Mouse (Mus musculus): ENCODE results near the gene Kcnmb2.

Kcnmb2 gene

DNA sequence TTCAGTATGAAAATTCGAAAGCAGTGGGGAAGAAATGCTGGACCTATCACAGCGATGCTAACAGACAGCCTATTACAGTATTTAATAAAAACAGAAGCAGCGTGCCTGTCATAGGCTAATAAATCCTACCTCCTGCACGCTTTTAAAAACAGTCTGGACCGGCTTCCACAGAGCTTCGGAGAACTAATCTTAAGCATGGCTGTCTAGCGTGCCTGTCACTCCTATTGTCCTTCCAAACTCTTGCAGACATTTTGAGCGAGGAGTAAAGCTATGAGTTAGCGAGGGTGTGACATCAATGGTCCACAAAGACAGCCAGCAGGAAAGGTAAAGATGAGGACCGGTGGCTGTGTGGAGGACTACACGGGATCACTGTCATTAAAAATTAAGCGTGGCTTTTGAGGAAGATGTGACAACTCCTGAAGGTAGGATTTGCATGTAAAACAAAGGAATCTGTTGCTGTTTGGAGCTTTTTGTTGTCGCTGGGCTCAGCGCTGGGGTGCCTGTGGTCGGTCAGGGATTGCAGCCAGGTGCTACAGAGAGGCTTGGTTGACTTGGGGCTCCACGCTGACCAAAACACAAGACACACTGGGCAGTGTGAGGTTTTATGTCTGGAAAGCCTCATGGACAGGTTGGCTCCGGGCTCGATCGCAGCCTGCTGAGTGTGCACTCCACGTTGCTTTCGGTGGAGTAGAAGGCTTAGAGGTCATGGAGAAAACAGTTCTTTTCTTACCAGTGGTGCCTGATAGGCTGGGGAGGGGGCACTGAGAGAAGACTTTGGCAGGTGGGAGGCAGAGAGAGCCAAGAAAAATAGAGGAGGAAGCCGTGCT, at the start of gene Kcnmb2:
Kcnmb2 (plus strand) TSS at position 4 of the 827 bp plus-strand sequence.
- peak; percentile 76 for ATAC-seq (ENCODE audit: insufficient number of reproducible peaks, low FRiP score, low TSS enrichment)

DNA sequence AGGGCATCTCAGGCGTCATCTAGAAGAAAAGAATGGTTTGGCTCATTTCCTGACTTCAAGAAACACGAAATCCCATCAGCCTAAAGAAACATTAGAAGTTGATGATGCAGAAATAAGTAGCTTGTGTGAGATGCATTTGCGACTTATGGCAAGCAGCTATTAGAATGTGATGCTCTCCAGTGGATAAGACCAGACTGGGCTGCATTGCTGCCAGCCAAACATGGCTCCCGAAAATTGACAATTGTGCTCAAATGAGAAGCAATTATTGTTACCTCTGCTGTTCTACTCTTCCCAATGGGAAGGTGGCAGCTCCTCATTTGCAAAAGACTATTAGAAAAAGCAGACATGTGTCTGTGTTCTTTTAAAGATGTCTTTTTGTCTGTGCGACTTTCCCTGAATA, 38.8 kb upstream of the Kcnmb2 start:
- no peak for ATAC-seq (ENCODE audit: insufficient number of reproducible peaks, low FRiP score, low TSS enrichment)

DNA sequence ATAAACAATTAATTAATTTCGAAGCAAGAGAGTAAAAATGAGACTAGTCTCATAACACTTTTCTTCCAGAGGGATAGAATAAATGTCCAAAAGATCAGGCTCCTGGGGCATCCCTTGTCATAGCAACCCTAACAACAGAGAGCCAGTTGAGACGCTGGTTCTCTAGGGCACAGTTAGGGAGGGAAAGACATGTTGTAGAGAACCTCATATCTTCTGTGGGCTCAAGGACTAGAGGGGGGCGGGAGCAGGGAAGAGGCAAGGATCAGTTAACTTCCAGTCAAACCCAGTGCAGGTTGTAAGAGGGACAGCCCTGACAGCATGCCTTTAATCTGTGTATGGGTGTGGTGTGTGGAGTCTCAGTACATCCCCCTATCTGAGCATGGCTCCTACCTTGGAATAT, 38.2 kb upstream of the Kcnmb2 start:
- ATAC-seq (ENCODE audit: insufficient number of reproducible peaks, low FRiP score, low TSS enrichment) = no peak

DNA sequence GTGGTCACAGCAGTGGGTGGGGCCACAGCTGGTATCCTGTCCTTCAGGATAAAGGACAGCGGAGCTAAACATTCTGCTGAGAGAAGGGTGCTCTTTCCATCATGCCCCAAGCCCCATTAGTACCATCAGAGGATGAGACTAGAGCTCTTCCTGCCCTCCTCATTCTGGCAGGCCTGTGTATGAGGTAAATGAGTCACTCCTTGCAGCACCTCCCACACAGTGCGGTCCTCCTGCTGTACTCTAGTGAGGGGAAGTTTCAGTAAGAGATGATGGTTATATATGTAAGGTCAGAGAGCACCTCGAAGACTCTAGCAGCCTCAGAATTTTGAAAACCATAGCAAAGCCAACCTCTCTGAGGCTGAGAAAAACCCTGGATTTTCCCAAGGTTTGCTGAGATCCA, 30.8 kb upstream of the Kcnmb2 start:
- no peak for ATAC-seq (ENCODE audit: insufficient number of reproducible peaks, low FRiP score, low TSS enrichment)

DNA sequence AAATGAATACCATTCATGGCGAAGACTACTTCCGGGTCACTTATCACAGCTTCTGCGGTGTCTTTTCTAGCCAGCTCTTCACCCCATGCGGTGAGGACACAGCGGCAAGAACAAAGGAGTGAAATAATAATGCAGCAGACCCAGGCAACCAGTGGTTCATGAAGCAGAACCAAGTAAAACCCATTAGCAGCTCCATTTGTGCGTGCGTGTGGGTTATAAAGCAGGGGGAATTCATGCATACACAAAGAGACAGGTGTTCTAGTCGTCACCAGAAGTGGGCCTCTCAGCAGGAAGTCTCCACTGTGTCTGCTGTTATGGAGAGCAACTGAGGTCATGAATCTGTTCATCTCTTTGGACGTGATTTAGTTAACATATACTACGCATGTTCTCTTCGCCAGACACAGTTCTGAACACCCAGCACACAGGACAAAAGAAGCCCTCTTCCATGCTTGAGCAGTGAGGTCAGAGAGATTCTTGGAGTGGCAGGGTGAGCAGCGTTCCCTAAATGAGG, 19.6 kb upstream of the Kcnmb2 start:
- ATAC-seq (ENCODE audit: insufficient number of reproducible peaks, low FRiP score, low TSS enrichment) = no peak

DNA sequence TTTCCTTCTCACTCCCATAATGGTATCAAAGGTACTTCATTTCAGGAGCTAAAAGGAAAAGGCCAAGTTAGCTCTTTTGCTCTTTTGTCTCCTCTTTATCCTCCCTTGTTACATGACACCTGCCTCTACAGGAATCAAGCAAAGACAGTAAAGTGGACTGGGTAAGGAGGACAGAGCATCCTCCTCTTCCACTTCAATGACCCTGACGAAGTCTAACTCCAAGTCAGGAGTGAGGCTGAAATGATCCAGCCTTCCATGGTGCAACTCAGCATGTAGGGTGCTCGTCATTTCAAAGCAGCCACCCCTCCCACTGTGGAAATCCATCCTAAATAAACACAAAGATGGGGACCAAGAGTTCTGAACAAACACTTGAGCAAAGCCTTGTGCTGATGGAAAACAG, 9.7 kb upstream of the Kcnmb2 start:
- no peak for ATAC-seq (ENCODE audit: insufficient number of reproducible peaks, low FRiP score, low TSS enrichment)

DNA sequence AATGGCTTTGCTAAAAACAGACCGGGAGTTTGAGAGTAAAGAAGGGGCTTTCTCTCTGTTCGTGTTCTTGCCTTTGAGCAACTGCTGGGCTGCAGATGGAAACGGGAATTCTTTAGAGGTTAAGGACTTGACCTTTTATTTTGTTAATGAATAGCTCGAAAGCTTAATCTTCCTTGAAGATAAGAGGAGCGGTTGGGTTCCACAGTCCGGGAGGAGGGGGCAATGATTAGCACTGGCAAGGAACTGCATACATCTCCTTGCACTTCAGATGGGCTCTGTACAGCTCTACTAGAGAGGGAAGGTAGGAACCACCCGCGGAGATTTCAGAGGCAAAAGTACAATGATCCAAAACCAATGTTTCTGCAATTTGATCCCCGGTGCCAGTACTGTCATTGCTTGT, 1.2 kb downstream of the Kcnmb2 start:
- ATAC-seq (ENCODE audit: insufficient number of reproducible peaks, low FRiP score, low TSS enrichment) = no peak

DNA sequence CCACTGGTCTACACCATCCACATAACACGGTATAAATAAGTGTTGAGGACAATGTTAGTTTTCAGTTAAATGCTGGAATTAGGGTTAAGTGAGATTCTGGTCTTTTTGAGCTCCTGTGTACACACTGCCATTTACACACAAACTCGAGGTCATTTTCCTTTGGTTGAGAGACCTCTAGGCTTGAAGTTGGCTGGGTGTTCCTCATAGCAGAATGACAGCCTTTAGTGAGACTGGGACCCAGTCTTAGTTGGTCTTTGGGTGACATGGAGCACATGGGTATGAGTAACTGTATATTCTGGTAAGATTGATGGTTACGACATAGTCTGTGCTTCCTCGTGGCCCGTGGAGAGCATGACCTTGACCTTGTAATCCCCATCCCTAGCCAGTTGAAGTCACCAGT, 1.8 kb downstream of the Kcnmb2 start:
- no peak for ATAC-seq (ENCODE audit: insufficient number of reproducible peaks, low FRiP score, low TSS enrichment)

DNA sequence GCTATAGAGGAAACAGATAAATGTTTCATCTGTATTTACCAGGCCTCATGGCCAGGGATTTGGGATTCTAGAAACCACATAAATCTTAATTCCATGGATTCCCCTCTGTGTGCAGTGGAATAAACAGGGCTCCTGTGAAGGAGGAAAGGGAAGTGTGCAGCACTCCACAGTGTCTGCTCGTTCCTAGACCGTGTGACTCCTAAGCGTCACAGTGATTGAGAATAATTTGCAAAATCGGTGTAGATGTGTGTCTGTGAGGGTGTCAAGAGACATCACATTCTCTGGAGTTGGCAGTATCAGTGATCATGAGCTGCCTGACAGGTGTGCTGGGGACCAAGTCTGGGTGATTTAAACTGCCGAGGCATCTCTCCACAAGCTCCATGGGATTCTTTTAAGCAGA, 8.9 kb downstream of the Kcnmb2 start:
- no peak for ATAC-seq (ENCODE audit: insufficient number of reproducible peaks, low FRiP score, low TSS enrichment)

DNA sequence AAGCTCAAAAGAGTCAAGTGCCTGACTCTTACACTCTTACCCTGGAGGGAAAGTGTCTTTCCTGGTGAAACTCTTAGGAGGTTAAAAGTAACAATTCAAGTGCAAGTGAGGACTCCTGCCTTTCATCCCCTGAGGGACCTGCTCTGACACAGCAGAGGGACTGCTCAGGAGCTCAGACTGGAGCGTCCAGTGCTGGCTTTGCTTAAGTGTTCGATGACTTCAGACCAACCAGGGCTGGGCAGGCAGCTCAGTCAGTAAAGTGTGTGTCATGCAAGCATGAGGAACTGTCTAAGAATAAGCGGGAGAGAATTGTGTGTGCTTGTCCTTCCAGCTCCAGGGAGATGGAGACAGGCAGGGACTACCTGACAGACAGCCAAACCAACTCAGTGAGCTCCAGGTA, 9.4 kb downstream of the Kcnmb2 start:
- ATAC-seq (ENCODE audit: insufficient number of reproducible peaks, low FRiP score, low TSS enrichment) = no peak

DNA sequence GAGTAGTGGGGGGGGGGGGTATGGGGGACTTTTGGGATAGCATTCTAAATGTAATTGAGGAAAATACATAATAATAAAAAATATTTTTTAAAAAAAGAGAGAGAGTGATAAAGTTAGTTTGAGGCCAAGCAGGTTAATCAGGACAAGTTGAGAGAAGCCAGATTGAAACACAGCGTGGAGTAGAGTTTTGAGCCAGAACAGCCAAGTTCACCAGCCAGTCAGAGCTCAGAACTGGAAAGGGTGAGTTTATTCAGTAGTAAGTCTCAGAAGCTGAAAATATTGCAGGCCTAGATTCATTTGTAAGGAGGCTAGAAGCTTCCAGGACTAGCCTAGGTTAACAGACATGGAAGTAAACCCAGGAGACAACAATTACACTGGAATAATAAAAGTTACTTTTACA, 26.2 kb downstream of the Kcnmb2 start:
- ATAC-seq (ENCODE audit: insufficient number of reproducible peaks, low FRiP score, low TSS enrichment) = peak; percentile 87

DNA sequence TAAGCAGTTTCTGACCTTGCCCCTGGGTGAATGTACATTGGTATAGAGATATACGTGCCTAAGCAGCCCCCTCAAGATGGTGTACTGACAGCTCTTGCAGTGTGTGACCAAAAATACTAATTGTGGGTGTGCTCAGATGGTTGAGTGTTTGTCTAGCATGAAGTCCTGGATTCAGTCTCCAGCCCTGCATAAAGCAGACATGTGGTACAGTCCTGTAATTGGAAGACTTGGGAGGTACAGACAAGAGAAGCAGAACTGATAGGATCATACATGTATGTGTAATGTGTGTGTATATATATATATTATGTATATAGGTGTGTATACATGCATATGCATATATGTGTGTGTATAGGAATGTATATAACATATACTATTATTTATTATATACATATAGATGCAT, 32.4 kb downstream of the Kcnmb2 start:
- ATAC-seq (ENCODE audit: insufficient number of reproducible peaks, low FRiP score, low TSS enrichment) = no peak

DNA sequence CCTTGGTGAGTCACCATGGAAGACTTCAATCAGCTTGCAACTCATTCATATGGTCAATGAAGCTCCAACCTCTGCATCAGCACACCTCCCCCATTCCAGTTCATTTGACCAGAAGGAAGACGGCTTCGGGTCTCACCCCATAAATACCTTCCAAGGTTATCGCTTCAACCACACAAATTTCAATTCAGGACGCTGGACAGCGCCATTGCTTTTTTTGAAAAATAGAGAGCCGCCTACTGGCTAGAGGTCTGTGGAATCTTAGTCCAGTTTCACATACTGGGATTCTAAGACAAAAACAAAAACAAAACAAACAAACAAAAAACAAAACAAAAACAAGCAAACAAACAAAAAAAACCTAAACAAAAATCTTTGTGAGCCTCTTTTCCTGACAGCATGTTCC, 39.2 kb downstream of the Kcnmb2 start:
- no peak for ATAC-seq (ENCODE audit: insufficient number of reproducible peaks, low FRiP score, low TSS enrichment)

DNA sequence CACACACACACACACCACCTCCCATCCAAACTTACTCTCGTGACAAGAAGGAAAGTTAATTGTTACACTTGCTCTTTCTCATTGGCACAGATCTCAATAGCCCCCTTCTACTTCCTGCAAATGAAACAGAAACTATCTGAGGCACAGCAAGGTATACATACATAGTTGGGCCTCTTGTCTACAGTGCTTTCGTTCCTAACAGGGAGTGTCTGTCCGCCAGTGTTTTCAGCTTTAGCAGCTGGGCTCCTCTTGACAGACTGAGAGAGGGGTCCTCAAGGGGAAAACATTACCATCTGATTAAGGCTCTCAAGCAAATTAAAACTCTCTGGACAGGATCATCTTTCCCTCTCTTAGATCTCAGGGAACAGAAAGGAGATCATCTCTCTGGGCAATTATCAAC, 51.9 kb downstream of the Kcnmb2 start:
- ATAC-seq (ENCODE audit: insufficient number of reproducible peaks, low FRiP score, low TSS enrichment) = no peak

DNA sequence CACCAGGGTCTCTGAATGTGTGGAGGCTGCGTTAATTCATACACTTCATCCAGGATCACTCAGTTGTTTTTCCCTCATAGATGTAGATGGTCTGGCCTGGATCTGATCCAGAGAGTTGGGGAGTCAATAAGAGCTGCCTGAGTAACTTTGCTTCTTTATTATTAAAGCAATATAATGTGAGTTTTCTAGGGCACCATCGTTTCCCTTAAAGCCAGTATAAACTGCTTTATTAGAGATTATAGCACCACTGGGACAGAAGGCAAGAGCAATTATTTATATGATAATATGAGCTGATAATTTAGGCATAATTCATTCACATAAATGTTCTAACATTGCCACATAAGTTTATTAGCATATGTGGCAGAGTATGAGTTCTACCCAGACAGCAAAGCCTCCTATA, 52.7 kb downstream of the Kcnmb2 start:
- ATAC-seq (ENCODE audit: insufficient number of reproducible peaks, low FRiP score, low TSS enrichment) = no peak

DNA sequence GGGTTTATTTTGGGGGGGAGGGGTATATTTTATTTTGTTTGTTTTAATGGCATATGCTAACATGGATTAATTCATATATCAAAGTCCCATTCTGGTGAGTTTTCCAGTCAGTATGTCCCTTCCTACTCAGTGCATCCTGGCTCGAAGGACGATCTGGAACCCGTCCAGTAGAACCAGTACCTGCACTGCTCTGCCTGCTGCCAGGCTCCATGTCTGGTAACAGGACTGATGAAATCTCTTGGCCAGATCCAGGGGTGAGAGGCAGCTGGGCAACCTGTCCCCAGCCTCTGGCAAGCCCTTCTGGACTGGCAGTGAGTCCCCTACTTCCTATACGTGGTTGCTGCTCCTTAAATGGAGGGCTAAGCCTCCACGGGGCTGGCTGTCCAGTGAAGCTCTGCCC, 57.5 kb downstream of the Kcnmb2 start:
- ATAC-seq (ENCODE audit: insufficient number of reproducible peaks, low FRiP score, low TSS enrichment) = peak; percentile 81

DNA sequence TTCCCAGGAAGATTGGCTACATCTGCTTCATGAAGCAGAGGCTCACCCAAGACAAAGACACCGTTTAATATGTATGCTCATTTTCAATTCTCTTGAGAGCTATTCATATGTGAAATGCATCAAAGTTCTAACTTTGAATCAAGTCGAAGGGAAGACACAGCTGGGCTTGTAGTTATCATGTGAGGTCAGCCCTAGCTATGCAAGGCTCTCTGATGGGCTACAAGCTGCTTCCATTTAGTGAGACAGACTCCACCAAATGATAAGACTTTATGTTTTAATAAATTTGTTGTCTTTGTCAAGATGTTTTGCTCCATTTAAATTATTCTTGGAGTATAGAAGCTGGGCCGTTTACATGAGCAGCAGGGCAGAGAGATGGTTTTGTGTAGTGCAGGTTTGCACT, 58.9 kb downstream of the Kcnmb2 start:
- ATAC-seq (ENCODE audit: insufficient number of reproducible peaks, low FRiP score, low TSS enrichment) = no peak

DNA sequence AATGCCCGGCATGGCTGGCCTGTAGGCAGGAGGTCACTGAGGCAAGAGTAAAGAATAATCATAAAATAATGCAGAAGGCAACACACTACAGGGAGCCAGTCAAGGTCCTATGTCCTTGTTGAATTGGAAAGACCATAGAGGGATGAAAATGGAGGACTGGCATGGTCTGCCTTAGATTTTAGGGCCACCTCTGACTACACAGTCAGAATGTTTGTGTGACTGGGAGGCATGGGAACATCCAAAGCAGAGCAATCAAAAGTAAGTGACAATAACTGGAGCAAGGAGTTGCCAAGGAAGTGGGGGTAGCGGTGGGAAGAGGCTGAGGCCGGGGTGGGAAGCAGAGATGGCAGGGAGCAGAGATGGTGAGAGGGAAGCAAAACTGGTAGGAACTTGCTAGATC, 60.8 kb downstream of the Kcnmb2 start:
- no peak for ATAC-seq (ENCODE audit: insufficient number of reproducible peaks, low FRiP score, low TSS enrichment)

DNA sequence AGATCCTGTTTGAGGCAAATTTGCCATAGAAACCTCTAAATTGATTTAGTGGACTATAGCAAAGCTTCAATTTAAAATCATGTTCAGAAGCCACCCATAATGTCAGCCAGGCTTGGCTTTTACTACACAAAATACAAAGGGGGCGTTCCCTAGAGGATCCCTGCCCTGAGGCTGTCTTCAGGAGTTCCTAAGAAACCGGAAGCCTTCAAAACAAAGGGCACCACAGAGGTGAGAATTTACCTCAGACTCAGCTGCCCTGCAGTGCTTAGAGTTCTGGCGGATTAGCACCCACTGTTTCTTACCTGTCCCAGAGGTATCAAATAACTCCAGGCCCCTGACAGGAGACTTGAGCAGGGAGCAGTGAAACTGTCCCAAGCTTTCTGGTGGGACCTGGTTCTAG, 77.4 kb downstream of the Kcnmb2 start:
- no peak for ATAC-seq (ENCODE audit: insufficient number of reproducible peaks, low FRiP score, low TSS enrichment)

DNA sequence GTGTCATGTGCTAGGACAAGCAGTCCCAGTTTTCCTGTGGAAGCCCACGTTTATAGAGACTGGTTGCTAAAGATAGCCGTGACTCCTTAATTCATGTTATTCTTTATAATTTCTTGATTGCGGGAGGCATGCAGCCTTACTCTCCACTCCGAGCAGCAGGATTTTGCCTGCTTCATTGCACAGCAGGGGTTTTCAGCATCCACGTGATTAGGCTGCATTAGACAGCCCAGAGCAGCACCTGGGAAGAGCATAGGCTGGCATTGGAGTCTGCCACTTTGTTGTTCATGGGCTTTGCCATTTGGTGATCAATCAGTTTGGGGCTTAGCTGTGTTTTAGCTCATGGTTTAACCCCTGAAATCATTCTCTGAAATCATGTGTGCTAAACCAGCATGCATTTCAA, 80.1 kb downstream of the Kcnmb2 start:
- ATAC-seq (ENCODE audit: insufficient number of reproducible peaks, low FRiP score, low TSS enrichment) = no peak

DNA sequence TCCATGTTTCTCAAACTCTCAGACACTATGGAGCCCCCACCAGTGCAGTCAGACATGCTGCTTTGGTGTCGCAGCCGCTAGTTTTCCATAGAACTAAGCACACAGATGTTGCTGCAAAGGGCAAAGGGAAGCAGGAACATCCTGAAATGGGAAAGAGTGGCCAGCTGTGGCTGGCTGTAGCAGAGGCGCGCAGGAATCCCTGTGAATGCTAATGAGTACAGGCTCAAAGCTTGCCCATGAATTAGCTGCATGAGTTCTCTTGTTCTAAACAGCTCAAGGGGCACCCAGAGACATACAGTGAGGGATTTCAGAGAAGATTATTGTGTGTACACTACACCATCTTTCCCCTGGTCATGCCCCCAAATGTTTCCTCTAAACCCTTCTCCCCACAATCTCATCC, 82.8 kb downstream of the Kcnmb2 start:
- no peak for ATAC-seq (ENCODE audit: insufficient number of reproducible peaks, low FRiP score, low TSS enrichment)

DNA sequence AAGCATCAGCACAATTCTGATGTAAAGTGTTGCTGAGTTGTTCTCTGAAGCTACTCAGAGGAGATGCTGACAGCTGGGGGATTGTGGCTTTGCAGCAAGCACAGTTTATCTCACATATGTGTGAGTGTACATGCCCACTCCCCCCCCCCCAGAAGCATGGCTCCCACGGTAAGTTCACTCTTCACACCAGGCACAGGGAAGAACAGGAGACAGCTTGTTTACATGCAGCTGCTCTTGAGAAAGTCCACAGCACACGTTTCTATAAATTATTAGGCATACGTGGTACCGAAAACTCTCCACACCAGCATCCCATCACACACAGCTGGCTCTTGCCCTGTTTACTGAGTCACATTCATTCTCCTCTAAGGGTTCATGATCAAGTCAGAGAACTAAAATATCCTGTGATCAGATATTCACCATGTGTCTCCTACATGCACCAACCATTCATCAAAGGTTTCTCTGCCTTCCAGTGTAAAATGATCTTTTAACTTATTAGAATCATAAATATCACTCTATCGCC, 89.3 kb downstream of the Kcnmb2 start:
- no peak for ATAC-seq (ENCODE audit: insufficient number of reproducible peaks, low FRiP score, low TSS enrichment)
